Mouse (Mus musculus) kidney, postnatal 36 days (tissue): ENCODE measurements around the gene Vapa.
"Not testable (repeated sequence)": the region's sequence is repeated elsewhere in the genome, so short reads cannot be mapped to it uniquely, and the experiment has no call there.

Source experiments
- DNase-seq, 2 experiments: peaks; one replicate each; pipeline ENCODE4 v3.0.0; 2021 to 2022; ENCODE audit warnings: mixed read lengths in 2 of 2

The Vapa gene

GRCm38 (mm10) chr17:65561361-65562015 is 51.9 kb downstream of the Vapa start:
- no peak for DNase-seq

- peak in 1 of 2 experiments; percentile 26 for DNase-seq
These were observed 54.1 kb downstream of the Vapa start for GRCm38 (mm10) chr17:65559273-65559672.

DNA sequence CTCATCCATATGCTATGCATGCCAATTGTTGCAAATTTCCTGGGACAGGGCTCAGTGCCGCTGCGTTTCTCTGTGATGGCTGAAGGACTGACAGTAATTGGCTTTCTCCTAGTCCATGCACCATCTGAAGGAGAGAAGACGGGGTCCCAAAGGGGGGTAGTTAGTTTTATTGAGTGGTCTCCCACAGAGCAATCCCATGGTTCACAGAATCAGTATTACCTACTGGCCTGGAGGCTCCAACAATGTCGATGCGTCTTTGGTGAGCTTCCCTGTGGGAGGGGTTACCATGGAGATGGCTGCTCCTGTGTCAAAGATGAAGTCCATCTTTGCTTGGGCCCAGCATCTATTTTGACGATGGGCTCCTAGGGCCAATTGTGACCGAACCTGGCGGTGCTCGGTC is 54.6 kb downstream of the Vapa start:
- no peak for DNase-seq

- DNase-seq, result peak; percentile 56 to 82
These were observed 55.1 kb downstream of the Vapa start for GRCm38 (mm10) chr17:65558217-65558616.

GRCm38 (mm10) chr17:65557212-65557611 is 56.1 kb downstream of the Vapa start:
- no peak for DNase-seq

GRCm38 (mm10) chr17:65556798-65557197 is 56.6 kb downstream of the Vapa start:
- no peak for DNase-seq

GRCm38 (mm10) chr17:65552426-65552997 is 60.8 kb downstream of the Vapa start:
- DNase-seq, result no peak

DNA sequence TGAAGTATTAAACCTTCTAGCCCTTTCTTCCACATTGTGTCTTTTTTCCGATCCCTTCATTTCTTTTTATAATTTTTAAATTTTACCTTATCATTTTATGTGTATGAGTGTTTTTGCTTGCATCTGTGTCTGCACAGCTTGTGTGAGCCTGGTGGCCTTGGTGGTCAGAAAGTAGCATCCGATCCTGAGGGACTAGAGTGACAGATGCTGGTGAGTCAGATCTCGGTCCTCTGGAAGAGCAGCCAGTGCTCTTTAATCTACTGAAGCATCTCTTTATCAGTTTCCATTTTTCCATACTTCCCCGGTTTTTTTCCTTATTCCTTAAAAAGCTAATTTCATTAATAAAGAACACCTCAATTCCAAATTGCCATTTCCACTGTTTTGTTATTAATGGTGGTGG is 63.0 kb downstream of the Vapa start:
- no peak for DNase-seq

GRCm38 (mm10) chr17:65548698-65549365 is 64.5 kb downstream of the Vapa start:
- no peak for DNase-seq

GRCm38 (mm10) chr17:65546221-65546620 is 67.1 kb downstream of the Vapa start:
- not testable (repeated sequence) for DNase-seq

DNA sequence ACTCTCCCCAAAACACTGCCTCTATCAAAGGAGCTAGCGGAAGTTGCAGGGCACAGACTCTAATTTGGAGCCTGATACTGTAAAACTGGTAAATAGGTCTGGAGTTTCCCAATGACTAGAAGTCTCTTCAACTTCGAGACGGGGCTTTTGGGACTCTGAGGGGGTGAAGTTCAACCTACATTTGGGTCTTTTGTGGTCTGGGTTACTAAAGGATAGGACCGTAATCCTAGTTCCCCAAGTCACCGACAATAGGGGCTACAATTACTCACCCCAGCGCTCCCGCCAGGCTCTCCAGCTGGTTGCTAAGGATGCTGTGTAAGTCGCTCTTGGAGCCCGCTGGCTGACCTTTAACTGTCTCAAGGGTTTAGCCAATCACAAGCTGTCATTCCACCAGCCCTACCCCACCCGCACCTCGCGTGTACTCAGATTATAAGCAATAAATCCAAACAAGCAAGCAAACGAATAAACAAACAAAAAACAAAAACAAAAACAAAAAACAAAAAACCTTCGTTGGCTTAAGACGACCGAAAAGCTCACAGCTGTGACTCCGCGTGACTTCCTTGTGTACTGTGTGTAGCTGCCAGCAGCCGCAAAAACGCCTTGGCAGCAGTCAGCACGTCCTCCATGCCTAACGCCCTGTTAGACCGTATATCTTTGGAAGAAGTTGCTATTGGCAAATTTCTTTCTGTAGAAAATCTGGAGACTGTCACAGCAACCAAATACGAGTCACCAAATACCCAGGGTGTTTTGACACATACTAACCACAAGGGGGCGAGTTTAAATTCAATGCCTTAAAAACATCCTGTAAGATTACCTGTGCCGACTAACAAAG is 72.7 kb downstream of the Vapa start, which contains the start of gene Tmem232:
TSS of gene Tmem232 (minus strand) at position 342 of the 832 bp plus-strand sequence.
- peak; percentile 46 to 50 for DNase-seq

DNA sequence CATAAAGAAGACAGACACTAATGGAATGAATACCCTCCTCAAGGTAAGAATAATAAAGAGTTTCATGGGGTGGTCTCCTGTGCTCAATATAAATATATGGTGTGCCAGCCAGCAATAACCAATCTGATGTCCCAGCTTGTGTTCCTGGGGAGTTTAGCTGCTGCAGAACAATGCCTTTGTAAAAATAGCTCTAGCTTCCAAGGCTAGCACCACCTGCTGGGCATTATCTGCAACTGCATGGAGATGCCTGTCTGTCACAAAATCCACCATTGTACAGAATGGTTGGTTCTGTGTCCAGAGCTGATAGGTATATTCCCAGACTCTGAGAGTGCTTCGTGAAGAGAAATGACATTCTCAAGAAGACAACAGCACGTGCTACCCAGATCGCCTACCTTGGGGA is 77.2 kb downstream of the Vapa start:
- DNase-seq, result peak; percentile 31 to 73

DNA sequence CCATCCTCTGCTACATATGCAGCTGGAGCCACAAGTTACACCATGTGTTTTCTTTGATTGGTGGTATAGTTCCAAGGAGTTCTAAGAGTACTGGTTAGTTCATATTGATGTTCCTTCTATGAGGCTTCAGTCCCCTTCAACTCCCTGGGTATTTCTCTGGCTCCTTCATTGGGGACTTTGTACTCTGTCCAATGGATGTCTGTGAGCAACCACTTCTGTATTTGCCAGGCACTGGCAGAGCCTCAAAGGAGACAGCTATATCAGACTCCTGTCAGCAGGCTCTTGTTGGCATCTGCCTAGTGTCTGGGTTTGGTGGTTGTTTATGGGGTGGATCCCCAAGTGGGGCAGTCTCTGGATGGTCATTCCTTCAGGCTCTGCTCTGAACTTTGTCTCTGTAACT is 81.0 kb downstream of the Vapa start:
- not testable (repeated sequence) for DNase-seq
